Mouse (Mus musculus) urinary bladder, adult 18-20 months (tissue): ENCODE data around the gene Foxp1.

Experiments
- DNase-seq, 2 experiments: peaks; one replicate each; pipeline ENCODE4 v3.0.0; 2022; ENCODE audit warnings: low spot score in 2 of 2, mixed read lengths in 2 of 2

The Foxp1 gene

GRCm38 (mm10) chr6:99328146-99328545, 194.4 kb downstream of the Foxp1 start:
- DNase-seq: no peak

GRCm38 (mm10) chr6:99327721-99328120, 194.8 kb downstream of the Foxp1 start:
- peak in 1 of 2 experiments; percentile 18 for DNase-seq

GRCm38 (mm10) chr6:99325881-99326280, 196.6 kb downstream of the Foxp1 start:
- no peak for DNase-seq

GRCm38 (mm10) chr6:99325461-99325860, 197.1 kb downstream of the Foxp1 start:
- DNase-seq: no peak

GRCm38 (mm10) chr6:99322132-99322904, 200.2 kb downstream of the Foxp1 start:
- no peak for DNase-seq

GRCm38 (mm10) chr6:99320444-99320843, 202.1 kb downstream of the Foxp1 start:
- DNase-seq: no peak

- no peak for DNase-seq
Observed at GRCm38 (mm10) chr6:99319415-99320405, 202.8 kb downstream of the Foxp1 start.

- no peak for DNase-seq
Observed at GRCm38 (mm10) chr6:99314746-99315145, 207.8 kb downstream of the Foxp1 start.

GRCm38 (mm10) chr6:99310529-99310928, 212.0 kb downstream of the Foxp1 start:
- DNase-seq: no peak

GRCm38 (mm10) chr6:99310171-99310500, 212.4 kb downstream of the Foxp1 start:
- DNase-seq: no peak

- DNase-seq: no peak
Observed at GRCm38 (mm10) chr6:99309466-99310170, 212.9 kb downstream of the Foxp1 start.

GRCm38 (mm10) chr6:99305751-99306150, 216.8 kb downstream of the Foxp1 start:
- DNase-seq: no peak

- no peak for DNase-seq
Observed at GRCm38 (mm10) chr6:99305236-99305635, 217.3 kb downstream of the Foxp1 start.

GRCm38 (mm10) chr6:99302662-99303435, 219.7 kb downstream of the Foxp1 start:
- DNase-seq: no peak

GRCm38 (mm10) chr6:99301923-99302322, 220.6 kb downstream of the Foxp1 start:
- no peak for DNase-seq

- no peak for DNase-seq
Observed at GRCm38 (mm10) chr6:99300235-99300634, 222.3 kb downstream of the Foxp1 start.

- no peak for DNase-seq
Observed at GRCm38 (mm10) chr6:99299196-99299595, 223.3 kb downstream of the Foxp1 start.

GRCm38 (mm10) chr6:99297535-99297934, 225.0 kb downstream of the Foxp1 start:
- DNase-seq: no peak

GRCm38 (mm10) chr6:99295495-99295894, 227.0 kb downstream of the Foxp1 start:
- no peak for DNase-seq

GRCm38 (mm10) chr6:99289220-99289619, 233.3 kb downstream of the Foxp1 start:
- DNase-seq: no peak

GRCm38 (mm10) chr6:99285026-99285425, 237.5 kb downstream of the Foxp1 start:
- DNase-seq: no peak
